Mouse (Mus musculus) liver (tissue): ENCODE results near the gene Aamp.
"Not testable (repeated sequence)": the region's sequence is repeated elsewhere in the genome, so short reads cannot be mapped to it uniquely, and the experiment has no call there.

Experiments used
- DNase-seq: peaks from one replicate; pipeline ENCODE4 v3.0.0-alpha.2; 2020; ENCODE audit warnings: mixed read lengths

Gene Aamp

GRCm38 (mm10) chr1:74300347-74301110, 16.0 kb upstream of the Aamp start:
- DNase-seq, result no peak

- no peak for DNase-seq
Observed at GRCm38 (mm10) chr1:74298996-74299395, 14.5 kb upstream of the Aamp start.

- no peak for DNase-seq
Observed at GRCm38 (mm10) chr1:74298157-74298750, 13.7 kb upstream of the Aamp start.

GRCm38 (mm10) chr1:74297269-74297668, 12.7 kb upstream of the Aamp start:
- DNase-seq, result peak; percentile 47

- DNase-seq, result peak; percentile 29
Observed at GRCm38 (mm10) chr1:74296477-74296876, 11.9 kb upstream of the Aamp start.

- DNase-seq, result peak; percentile 88
Observed at GRCm38 (mm10) chr1:74295456-74296171, 11.1 kb upstream of the Aamp start.

- no peak for DNase-seq
Observed at GRCm38 (mm10) chr1:74294733-74295455, 10.4 kb upstream of the Aamp start.

GRCm38 (mm10) chr1:74294090-74294643, 9.6 kb upstream of the Aamp start:
- DNase-seq, result no peak

GRCm38 (mm10) chr1:74293306-74293960, 8.9 kb upstream of the Aamp start:
- DNase-seq, result no peak

GRCm38 (mm10) chr1:74292331-74293020, 7.9 kb upstream of the Aamp start:
- no peak for DNase-seq

- DNase-seq, result no peak
Observed at GRCm38 (mm10) chr1:74290141-74290540, 5.6 kb upstream of the Aamp start.

GRCm38 (mm10) chr1:74289740-74290139, 5.2 kb upstream of the Aamp start:
- DNase-seq, result no peak

GRCm38 (mm10) chr1:74289248-74289647, 4.7 kb upstream of the Aamp start:
- no peak for DNase-seq

GRCm38 (mm10) chr1:74288327-74288726, 3.8 kb upstream of the Aamp start:
- peak; percentile 48 for DNase-seq

- DNase-seq, result not testable (repeated sequence)
Observed at GRCm38 (mm10) chr1:74286869-74287607, 2.5 kb upstream of the Aamp start.

- DNase-seq, result no peak
Observed at GRCm38 (mm10) chr1:74285212-74286010, 873 bp upstream of the Aamp start.

- peak; percentile 69 for DNase-seq
Observed at GRCm38 (mm10) chr1:74283686-74284463, 663 bp downstream of the Aamp start.

- no peak for DNase-seq
Observed at GRCm38 (mm10) chr1:74282896-74283625, 1.5 kb downstream of the Aamp start.
